Mouse (Mus musculus): ENCODE data around the gene Ap3d1.

Ap3d1 gene

DNA sequence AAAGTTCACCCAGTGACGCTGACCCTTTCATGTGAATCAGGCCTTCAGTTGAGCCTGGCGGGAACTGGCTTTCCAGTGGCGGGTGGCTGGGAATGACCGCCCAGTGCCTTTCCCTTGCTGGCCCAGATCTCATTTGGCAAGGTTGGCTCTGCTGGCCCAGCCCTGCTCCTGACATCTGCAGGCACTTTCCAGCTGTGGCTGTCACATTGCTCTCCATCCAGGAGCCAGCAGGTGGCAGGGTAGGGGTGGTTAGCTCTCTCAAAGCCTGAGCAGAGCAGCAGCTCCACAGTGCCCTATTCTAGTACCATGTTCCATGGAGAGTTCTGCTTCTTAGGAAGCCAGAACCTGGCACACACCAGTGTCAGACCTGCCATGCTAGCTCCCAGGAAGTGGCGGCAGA is 15.7 kb upstream of the Ap3d1 start:
- DNase-seq (ENCODE audit: low spot score): peak; percentile 75

DNA sequence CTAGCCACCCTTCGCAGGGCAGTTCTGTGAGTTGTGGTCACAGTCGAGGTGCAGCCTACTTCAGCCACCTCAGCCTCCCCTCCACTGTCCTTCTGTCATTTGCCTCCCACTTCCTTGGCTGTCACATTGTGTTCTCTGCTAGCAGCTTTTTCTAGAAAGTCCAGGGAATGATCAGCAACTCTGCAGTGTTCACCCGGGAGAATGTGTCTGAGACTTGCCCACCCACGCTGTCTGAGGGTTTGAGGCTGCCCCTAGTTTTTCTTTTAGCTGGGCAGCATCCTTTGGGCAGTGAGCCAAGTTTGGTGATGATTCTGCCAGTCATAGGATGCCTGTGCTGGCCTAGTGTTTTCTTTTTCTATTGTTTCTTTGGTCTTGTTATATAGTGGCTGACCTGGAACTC is 14.9 kb upstream of the Ap3d1 start:
- no peak for DNase-seq (ENCODE audit: low spot score)

DNA sequence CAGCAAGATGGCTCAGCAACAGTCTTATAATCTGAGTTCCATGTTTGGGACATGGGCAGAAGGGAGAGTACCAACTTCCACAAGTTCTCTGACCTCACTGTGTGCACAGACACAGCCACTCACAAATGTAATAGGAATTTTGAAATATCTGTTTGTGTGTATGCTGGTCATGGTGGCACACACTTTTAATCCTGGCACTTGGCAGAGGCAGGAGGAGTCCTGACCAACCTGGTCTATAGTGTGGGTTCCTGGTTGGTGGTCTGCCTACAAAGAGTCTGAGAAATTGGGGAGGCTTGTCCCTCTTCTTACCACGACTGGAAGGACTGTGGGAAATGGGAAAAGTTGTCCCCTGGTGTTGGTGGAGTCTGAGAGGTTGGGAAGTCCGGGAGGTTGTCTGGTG is 14.4 kb upstream of the Ap3d1 start:
- DNase-seq (ENCODE audit: low spot score): no peak

DNA sequence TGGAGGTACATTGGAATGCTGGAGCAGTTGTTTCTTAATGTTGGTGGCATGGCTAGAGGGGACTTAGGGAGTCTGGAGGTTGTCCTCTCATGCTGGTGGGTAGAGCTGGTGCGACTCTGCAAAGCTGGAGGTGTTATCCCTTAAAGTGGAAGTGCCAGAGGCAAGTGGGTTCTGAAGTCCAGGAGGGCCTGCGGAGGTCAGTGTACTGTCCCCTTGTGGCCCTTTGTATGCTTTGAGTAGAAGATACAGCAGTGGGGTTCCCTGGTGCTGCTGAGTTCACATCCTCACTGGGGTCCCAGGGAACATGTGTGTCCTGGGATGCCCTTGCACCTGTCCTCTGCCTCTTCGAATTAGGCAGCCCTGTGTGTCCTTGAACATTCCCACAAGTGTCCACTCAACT is 14.0 kb upstream of the Ap3d1 start:
- no peak for DNase-seq (ENCODE audit: low spot score)

DNA sequence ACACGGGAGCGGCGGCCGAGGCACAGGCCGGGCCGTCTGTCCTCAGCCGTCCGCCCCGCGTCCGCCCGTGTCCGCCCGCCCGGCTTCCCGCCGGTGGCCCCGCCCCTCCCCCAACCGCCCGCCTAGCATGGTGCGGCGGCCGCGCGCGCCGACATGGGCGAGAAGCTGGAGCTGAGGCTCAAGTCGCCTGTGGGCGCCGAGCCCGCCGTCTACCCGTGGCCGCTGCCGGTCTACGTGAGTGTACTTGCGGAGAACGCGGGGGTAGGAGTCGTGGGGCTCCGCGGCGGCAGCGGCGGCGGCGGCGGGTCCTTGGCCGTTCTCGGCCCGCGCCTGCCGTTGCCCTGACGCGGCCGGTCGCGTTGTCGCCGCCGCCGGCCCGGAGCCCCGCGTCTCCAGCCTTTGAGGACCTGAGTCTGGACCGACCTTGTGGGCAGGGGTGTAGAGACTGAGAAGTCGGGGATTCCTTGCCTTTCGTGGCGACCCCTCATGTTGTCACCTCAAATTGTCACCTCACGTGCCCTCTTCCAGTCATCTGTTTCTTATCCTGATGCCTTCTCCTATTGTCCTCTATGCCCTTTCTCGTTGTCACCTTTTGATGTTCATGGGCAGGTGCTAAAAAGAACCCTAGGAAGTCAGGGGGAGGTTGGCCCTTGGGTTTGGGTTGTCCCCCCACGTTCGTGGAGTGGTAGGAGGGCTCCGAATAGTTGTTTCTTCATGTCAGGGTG is 13.4 kb upstream of the Ap3d1 start:
- DNase-seq (ENCODE audit: low spot score): no peak

DNA sequence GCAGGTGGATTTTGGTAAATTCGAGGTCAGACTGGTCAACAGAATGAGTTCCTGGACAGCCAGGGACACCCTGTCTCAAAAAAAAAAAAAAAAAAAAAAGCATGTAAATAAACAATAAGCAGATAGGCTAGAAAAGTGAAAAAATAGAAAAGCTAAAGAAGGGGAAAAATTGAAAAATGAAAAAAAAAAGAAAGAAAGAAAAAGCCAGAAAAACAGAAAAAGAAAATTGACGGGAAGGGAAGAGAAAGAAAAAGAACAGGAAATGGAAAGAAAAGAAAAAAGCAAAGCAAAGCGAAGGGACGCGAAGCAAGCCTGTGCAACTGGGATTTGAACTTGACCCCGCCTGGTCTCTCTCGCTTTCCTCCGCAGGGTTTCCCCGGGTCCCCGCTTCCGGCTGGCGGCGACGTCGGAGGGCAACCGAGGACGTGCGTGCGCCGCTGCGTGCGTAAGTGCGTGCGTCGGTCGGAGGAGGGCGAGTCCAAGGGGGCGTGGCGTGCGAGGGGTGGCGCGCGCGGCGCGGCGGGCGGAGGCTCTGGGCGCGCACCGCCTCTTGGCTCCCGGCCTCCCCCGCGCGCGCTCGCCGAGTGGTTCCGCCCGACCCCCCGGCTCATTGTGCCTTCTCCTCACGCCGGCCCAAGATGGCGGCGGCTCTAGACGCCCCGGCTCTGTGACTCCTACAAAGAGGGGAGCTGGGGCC is 12.7 kb upstream of the Ap3d1 start, which contains the start of gene Dot1l:
TSS of gene Dot1l (plus strand) at position 613 of the 697 bp plus-strand sequence.
- peak; percentile 99 for DNase-seq (ENCODE audit: low spot score)

DNA sequence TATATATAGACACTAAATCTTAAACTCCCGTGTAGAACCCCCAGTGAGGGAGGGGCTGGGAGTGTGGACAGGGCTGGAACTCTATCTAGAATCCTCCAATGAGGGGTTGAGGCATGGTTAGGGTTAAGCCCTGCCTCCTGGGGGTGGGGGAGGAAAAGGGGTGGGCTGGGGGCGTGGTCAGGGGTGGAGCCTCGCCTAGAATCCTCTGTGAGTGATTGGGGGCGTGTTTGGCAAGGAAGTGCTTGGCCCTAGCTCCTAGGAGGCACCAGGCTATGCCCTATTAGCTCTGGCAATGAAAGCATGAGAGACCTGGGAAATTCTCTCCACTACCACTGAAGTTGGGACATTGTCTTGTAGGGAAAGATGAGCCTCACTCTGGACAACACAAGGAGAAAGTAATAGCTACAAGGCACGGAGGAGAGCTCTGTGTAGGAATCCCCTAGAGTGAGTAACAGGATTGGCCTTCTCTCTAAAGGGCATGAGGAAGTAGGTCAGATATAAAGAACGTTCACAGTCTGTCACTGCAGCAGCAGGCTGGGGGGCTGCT is 10.1 kb upstream of the Ap3d1 start:
- peak; percentile 68 for DNase-seq (ENCODE audit: low spot score)

DNA sequence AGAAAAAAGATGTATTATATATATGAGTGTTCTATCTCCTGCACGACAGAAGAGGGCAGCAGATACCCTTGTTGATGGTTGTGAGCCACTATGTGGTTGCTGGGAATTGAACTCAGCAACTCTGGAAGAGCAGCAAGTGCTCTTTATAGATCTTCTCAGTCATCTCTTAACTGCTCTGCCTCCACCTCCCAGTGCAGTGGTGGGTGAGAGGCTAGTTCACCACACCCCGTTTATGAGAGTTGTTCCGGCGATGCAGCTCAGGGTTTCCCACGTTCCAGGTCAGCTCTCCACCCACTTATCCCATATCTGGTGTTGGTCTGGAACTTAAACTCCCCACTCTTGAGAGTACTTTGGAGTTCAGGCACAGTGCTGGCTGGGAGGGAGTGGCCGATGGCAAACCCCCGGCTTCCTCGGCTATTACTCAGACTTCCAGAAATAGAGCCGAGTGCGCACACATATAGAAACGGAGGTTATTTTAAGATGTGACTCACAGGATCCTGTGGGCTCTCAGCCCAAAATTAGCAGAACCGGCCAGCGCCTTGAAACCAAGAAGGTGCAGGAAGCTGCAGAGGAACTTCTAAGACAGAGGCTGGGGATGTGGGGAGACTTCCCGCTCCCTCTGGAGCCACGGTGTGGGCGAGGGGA is 9.2 kb upstream of the Ap3d1 start:
- peak; percentile 34 for DNase-seq (ENCODE audit: low spot score)

DNA sequence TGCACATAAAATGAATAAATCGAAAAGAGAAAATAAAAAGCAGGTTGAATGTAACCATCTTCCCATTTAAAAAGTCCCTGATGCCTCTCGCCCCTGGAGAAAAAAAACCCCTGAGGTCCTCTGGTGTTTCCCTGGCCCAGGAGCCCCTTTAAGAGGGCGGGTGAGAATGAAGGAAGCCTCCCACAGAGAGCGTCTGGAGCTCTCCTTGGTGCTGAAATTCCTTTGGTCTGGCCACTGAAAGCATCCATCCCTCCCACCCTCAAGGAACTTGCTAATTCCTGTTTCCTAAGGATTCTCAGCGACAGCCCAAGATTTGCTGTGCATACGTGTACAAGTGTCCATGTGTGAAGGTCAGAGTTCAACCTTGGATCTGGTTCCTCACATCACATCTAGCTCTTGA is 6.5 kb upstream of the Ap3d1 start:
- DNase-seq (ENCODE audit: low spot score): peak; percentile 57

DNA sequence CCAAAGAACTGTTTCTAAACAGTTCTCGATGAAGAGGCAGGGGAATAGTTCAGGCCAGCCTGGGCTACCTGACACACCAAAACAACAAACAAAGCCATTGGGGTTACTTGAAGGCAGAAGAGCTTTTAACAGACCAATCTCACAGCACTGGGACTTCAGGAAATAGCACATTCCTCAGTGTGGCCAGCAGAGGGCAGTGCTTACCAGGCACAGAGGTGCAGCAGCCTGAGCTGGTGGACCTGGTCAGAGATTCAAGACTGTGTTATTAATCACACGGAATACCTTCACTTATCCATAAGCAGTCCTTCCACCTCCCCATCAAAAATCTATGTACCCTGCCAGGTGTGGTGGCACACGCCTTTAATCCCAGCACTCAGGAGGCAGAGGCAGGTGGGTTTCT is 5.3 kb upstream of the Ap3d1 start:
- peak; percentile 78 for DNase-seq (ENCODE audit: low spot score)

DNA sequence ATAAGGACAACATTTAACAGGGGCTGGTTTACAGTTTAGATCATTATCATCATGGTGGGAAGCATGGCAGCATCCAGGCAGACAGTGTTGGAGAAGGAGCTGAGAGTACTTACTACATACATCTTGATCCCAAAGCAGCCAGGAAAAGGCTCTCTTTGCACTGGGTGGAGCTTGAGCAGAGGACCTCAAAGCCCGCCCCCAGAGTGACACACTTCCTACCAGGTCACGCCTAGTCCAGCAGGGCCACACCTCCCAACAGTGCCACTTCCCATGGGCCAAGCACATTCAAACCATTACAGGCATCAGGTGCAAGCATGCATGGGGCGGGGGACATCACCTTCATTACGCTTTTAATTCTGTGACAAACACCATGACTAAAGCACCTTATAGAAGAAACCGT is 2.2 kb upstream of the Ap3d1 start:
- peak; percentile 26 for DNase-seq (ENCODE audit: low spot score)

DNA sequence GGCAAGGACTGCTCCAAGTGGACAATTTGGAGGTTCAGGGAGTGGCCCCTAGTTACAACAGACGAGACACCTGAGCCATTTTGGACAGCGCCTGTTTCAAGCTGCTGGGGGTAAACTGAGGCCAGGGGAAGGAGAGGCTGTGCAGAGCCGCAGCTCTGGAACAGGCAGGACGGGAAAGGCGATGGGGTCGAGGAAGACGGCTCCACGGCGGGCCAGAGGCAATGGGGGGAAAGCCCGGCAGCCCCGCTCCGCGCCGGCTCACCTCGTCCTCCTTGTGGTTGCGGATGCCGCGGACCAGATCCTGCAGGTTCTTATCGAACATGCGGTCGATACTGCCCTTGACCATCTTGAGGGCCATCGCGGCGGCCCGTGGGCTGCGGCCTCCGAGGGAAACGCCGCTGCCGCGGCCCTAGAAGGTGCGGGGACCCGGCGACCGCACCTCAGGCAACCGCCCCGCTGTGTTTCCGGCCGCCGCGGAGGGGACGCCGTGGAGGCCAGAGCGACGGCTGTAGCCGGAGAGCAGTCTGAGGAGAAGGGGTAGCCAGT is 357 bp downstream of the Ap3d1 start:
- no peak for DNase-seq (ENCODE audit: low spot score)

DNA sequence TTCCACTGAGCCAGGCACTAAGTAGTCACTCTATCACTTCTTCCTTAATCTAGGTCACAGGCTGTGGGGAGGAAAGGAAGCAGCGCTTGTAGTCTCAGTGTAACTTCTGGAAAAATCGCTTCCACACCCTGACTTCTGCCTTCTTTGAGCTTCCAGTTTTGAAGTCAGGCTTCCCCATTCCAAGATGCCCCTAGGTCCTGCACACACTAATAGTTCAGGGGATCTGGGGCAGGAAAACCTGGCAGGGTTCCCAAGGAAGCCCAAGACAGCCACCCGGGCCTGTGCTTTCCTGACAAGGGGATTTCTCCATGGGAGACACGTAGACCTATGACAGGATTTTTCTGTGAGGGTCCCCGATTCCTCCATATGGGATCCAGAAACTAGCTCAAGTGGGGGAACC is 918 bp downstream of the Ap3d1 start:
- no peak for DNase-seq (ENCODE audit: low spot score)

DNA sequence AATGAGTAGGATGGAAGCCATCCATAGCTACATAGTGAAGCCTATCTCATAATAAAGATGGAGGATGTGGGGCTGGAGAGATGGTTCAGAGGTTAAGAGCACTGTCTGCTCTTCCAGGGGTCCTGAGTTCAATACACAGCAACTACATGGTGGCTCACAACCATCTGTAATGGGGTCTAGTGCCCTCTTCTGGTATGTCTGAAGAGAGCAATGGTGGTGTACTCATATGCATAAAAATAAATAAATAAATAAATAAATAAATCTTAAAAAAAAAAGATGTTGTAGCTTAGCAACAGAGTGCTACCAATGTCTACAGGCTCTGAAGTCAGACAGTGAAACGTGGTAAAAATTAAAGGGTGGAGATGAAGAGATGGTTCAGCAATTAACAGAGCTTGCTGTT is 3.4 kb downstream of the Ap3d1 start:
- no peak for DNase-seq (ENCODE audit: low spot score)

DNA sequence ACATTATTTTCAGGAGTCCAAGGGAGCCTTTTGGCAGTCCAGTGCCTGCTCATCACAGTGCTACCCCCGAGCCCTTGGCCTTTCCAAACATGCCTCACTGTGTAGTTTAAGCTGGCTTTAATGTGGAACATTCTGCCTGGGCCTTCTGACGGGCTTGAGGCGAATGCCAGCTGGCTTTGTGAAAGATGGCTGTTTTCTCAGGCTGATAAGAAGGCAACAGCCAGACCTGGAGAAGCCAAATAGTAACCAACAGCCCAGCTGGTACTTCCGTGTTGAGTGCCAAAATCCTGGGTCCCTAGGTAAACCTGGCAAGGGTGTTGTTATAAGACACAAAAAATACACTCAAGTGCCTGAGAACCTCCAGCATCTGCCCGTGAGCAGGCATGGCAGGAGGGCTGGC is 5.3 kb downstream of the Ap3d1 start:
- DNase-seq (ENCODE audit: low spot score): no peak

DNA sequence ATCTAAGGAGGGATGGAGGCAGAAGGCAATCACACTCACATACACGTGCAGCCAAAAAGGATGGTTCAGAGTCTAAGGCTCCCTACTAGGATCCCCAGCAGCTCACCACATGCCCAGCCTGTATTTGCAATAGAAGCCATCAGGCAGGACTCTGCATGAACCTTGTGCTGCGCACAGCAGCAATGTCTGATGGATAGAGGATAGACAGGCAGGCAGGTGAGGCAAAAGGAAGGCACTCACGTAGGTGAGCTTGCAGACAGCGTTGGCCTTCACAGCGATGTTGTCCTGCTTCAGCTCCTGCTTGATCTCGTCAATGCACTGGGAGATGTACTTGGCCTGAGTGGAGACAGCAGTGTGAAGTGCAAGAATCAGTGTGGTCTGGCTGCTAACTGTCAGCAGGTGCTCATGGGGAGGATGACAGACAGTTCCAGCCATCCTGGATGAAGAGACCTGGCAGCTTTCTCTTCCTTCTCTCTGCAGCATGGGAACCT is 9.4 kb downstream of the Ap3d1 start:
- no peak for DNase-seq (ENCODE audit: low spot score)

DNA sequence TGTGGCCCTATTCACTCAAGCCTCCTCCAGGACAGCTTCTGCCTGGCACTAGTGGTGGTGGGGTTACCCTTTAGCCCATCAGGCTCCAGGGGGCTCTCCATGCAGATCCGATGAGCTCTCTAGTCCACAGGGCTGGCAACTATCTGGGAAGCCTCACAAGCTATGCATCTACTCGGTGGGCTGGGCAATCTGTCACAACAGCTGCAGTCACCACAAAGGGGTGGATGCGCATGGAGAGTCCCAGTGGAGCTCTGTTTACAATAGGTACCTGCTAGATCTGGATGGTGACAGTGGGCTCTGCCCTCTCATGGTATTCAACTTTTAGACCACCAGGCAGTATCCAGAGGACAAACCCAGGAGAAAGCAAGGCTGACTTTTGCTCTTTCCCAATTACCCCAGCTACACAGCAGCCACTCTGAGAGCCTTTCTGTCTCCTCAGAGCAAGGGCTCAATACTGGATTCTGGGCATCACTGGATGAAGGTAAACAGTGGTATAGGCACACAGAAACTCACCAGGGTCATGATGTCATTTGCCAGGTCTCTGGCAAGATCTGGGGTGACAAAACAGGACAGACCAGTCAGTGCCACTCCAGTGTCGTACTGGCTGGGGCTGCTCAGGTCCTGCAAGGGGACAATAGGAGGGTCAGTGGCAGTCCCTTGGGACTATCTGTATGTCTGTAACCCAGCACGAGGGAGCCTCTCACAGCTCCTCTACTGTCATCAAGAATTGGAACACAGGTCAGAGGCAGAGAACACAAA is 14.5 kb downstream of the Ap3d1 start:
- no peak for DNase-seq (ENCODE audit: low spot score)

DNA sequence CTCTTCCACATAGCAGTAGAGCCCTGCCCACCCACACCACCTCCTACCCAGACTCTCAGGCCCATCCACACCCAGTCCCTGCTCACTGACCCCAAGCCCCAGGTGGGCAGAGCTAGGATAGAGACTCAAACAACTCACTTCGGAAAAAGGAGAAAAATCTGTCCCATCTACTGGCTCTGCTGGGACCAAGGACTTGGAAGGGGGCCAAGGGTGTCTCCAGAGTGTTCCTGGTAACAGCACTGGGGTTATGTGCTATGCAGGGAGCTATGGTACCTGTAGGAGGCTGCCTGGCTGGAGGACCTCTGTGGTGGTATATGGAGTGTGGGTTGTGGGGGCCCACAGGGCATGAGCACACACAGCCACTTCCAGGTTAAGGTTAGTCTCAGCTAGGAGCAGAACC is 24.8 kb downstream of the Ap3d1 start:
- DNase-seq (ENCODE audit: low spot score): no peak

DNA sequence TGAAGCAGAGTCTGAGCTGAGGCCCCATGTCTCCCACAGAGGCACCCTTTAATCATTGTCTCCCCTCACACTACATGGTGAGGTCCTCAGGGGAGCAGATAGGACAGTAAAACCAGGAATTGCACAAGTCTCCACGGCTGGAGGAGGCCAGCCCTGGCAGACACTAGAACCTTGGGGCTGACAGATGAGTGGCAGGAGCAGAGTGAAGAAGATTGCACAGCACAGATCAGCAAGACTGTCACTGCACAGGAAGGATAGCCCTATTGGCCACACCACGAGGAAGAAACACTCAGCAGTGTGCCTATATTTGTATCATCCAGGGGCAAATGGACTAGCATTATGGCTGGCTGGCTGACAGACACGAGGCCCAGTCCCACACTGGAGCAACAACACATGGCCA is 31.2 kb downstream of the Ap3d1 start:
- DNase-seq (ENCODE audit: low spot score): no peak

DNA sequence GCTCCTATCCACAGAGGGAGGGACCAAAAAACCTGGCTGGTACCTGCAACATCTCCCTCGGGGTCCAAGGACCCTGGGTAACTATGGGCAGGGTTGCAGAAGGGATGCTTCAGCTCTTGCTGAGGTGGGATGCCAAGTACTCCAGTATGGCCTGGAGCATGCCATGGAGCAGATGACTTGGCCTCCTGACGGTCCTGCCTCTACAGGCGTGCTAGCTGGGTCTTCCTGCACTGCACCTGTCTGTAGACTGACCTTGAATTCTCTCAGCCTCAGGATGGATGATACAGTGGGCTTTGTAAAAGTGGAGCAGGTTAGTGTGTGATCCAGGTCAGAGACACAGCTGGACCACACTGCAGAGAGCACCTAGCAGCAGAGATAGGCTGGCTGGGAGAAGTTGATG is 36.6 kb downstream of the Ap3d1 start:
- DNase-seq (ENCODE audit: low spot score): no peak

DNA sequence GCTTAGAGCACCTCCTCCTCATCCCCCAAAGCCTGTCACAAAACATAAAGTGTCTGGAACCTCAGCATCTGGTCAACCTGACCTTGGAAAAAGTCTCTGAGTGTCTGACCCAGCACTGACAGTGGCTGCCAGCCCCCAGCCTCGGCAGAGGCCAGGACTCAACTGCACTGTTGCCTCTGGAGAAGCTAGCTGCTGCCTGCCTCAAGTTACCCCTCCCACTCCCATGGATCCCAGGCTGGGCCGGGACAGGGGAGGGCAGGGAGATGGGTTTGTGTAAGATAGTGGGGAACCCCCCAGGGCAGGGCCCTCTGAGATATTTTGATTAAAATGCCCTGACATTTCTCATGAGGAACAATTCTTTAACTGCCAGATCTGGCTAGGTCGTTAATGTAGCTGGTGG is 37.0 kb downstream of the Ap3d1 start:
- DNase-seq (ENCODE audit: low spot score): no peak

DNA sequence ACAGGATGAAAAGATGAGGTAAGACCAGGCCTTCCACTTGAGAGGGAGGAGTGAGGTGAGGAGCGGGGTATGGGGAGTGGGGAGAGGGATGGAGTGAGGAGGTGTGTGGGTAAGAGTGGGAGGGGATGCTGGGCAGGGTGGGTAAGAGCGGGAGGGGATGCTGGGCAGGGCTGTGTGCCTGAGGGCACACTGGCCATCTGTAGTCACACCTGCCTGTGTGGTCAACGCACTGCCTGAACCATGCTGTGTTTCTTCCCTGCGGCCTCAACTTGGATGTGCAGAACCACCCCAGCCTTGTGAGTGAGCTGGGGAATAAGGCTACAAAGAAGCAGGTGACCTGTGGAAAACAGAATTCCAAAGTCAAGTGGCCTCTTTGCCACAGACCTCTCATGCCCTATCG is 37.6 kb downstream of the Ap3d1 start:
- DNase-seq (ENCODE audit: low spot score): no peak
